Mouse (Mus musculus): ENCODE results near the gene Erfe. TPM values are rescaled to one million over a fixed set of nuclear protein-coding genes. Genes with fewer than 3 reads are reported as not detected.

Erfe gene
- total RNA-seq (2021), result 1 to 10 TPM; 1.2 to 1.6 TPM
- long read RNA-seq, experiment 1, partial matches to known transcripts, result 0 of 1 reads
- long read RNA-seq, experiment 1, other reads (novel, unspliced or antisense), result 1 of 1 reads
- long read RNA-seq, experiment 2, result 0 reads

- DNase-seq (ENCODE audit: low spot score), result peak; percentile 70
Measured at GRCm38 (mm10) chr1:91366215-91367108, at the start of gene Erfe. Gene Erfe (plus strand): TSS chr1:91366430.

- no peak for DNase-seq (ENCODE audit: low spot score)
Measured at GRCm38 (mm10) chr1:91317656-91318055, 48.6 kb upstream of the Erfe start.

- DNase-seq (ENCODE audit: low spot score), result no peak
Measured at GRCm38 (mm10) chr1:91321760-91322438, 44.3 kb upstream of the Erfe start, which contains the start of gene Espnl. Gene Espnl (plus strand): TSS chr1:91322075.

- no peak for DNase-seq (ENCODE audit: low spot score)
Measured at GRCm38 (mm10) chr1:91324646-91325045, 41.6 kb upstream of the Erfe start.

- no peak for DNase-seq (ENCODE audit: low spot score)
Measured at GRCm38 (mm10) chr1:91325488-91326042, 40.7 kb upstream of the Erfe start.

GRCm38 (mm10) chr1:91332102-91332501, 34.1 kb upstream of the Erfe start:
- no peak for DNase-seq (ENCODE audit: low spot score)

GRCm38 (mm10) chr1:91333582-91333981, 32.6 kb upstream of the Erfe start:
- DNase-seq (ENCODE audit: low spot score), result no peak

GRCm38 (mm10) chr1:91337355-91337754, 28.9 kb upstream of the Erfe start:
- no peak for DNase-seq (ENCODE audit: low spot score)

- no peak for DNase-seq (ENCODE audit: low spot score)
Measured at GRCm38 (mm10) chr1:91344001-91344400, 22.2 kb upstream of the Erfe start.

GRCm38 (mm10) chr1:91344921-91345685, 21.1 kb upstream of the Erfe start:
- no peak for DNase-seq (ENCODE audit: low spot score)

GRCm38 (mm10) chr1:91346892-91347291, 19.3 kb upstream of the Erfe start:
- peak; percentile 77 for DNase-seq (ENCODE audit: low spot score)

- peak; percentile 64 for DNase-seq (ENCODE audit: low spot score)
Measured at GRCm38 (mm10) chr1:91350841-91351240, 15.4 kb upstream of the Erfe start, which contains the start of gene Klhl30. Gene Klhl30 (plus strand): TSS chr1:91351016.

- DNase-seq (ENCODE audit: low spot score), result no peak
Measured at GRCm38 (mm10) chr1:91351249-91351648, 15.0 kb upstream of the Erfe start.

GRCm38 (mm10) chr1:91352277-91352676, 14.0 kb upstream of the Erfe start:
- DNase-seq (ENCODE audit: low spot score), result no peak

GRCm38 (mm10) chr1:91356105-91356504, 10.1 kb upstream of the Erfe start:
- peak; percentile 53 for DNase-seq (ENCODE audit: low spot score)

- DNase-seq (ENCODE audit: low spot score), result no peak
Measured at GRCm38 (mm10) chr1:91362113-91362512, 4.1 kb upstream of the Erfe start.

- peak; percentile 66 for DNase-seq (ENCODE audit: low spot score)
Measured at GRCm38 (mm10) chr1:91364822-91365644, 1.2 kb upstream of the Erfe start.

GRCm38 (mm10) chr1:91365816-91366214, 415 bp upstream of the Erfe start:
- DNase-seq (ENCODE audit: low spot score), result no peak

GRCm38 (mm10) chr1:91367295-91367694, 1.1 kb downstream of the Erfe start:
- DNase-seq (ENCODE audit: low spot score), result no peak

GRCm38 (mm10) chr1:91369408-91369807, 3.2 kb downstream of the Erfe start:
- no peak for DNase-seq (ENCODE audit: low spot score)
